Comparison of ENCODE assay signal across 10 mouse cellular contexts in the genomic region with DNA sequence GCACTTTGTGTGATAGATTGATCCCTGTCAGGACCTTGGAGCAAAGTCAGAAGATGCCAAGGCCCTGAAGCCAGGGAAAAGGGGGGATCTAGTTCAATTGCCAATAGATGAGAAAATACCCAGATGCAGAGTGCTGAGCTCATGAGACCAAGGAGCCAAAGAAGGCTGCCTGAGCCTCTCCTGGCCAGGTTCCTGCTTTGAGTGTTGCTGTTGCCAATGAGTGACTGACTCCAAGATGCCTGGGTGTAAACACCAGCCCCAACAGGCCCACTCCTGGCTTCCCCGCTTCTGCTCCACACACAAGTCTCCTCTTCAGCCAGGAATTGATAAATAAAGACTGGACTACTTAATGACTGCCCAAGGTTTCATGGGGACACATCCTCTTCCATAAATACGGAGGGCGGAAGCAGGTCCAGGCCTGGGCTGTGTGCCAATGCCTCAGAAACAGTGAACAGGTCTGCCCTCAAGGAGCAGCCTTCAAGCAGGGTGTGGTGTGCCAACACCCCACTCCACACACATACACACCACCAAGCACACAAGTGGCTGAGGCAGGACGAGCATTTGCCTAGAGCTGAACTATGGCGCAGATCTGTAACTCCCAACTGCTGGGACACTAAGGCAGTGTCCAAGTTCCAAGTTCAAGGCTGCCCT. TPM values are rescaled to one million over a fixed set of nuclear protein-coding genes. Genes with fewer than 3 reads are reported as not detected.
DNase-seq lines count a peak whose midpoint lies in the region.
"Had no signal": no experiment of that assay in that cellular context is flagged by ENCODE, and none has a peak within 500 bp of the region (broad histone marks: within the 10 kb centered on the region; RNA-seq: fewer than 3 reads in every experiment).

No protein-coding gene starts in this region.

- intact Hi-C loops in heart, postnatal 25 days (cut with DNase I): no loop called here

- DNase-seq in heart, postnatal 25 days (ENCODE audit: low spot score): peak; percentile 14
- DNase-seq in heart, postnatal 4 days: no peak
- DNase-seq in urinary bladder, postnatal 14 days (ENCODE audit: low spot score): peak; percentile 27
- no peak for DNase-seq in urinary bladder, adult 18-20 months (ENCODE audit: low spot score in 2 of 2)
- DNase-seq in gastrocnemius, postnatal 25 days: peak; percentile 61
- DNase-seq in right cerebral cortex, postnatal 36 days (ENCODE audit: low spot score in 2 of 2): no peak
- no peak for DNase-seq in frontal cortex, postnatal 36 days (ENCODE audit: low spot score in 2 of 2)
- DNase-seq: cerebellum, adult 9-10 months; liver, postnatal 0 days; right cerebral cortex, postnatal 14 days had no signal

RNA-seq across cellular contexts. Expression of gene Plekha7, which starts 6.4 kb away (rescaled TPM):
- total RNA-seq in heart, postnatal 25 days (2021): 1 to 10 TPM; 6.7 to 6.8 TPM
- 10 to 100 TPM; 19.5 to 24.9 TPM for total RNA-seq in heart, postnatal 4 days (2021)
- 1 to 10 TPM; 1.4 to 1.7 TPM for total RNA-seq in gastrocnemius, postnatal 25 days (2021)

RNA-seq across cellular contexts. Expression of gene Rps13, which starts 32.2 kb away (rescaled TPM):
- 100 to 1,000 TPM; 316 to 318 TPM for total RNA-seq in heart, postnatal 25 days (2021)
- 100 to 1,000 TPM; 450 to 451 TPM for total RNA-seq in heart, postnatal 4 days (2021)
- 100 to 1,000 TPM; 232 to 233 TPM for total RNA-seq in gastrocnemius, postnatal 25 days (2021)

Comparison
In these comparisons a context has a peak if more than half of its experiments do, and no peak if none do; other contexts are left out.
1. DNase-seq: peak in heart, postnatal 25 days (single experiment), urinary bladder, postnatal 14 days (single experiment) and gastrocnemius, postnatal 25 days (single experiment); none in heart, postnatal 4 days (single experiment), urinary bladder, adult 18-20 months (0 of 2), right cerebral cortex, postnatal 36 days (0 of 2) and frontal cortex, postnatal 36 days (0 of 2).